Mouse (Mus musculus) CH12F3 (cell line): ENCODE measurements around the gene Kazald1.

Experiments
- in situ Hi-C: fragments of 300-500 bp; cut with MboI; formaldehyde crosslinking; loops from 2 replicates; pipeline ENCODE4 v1.14.3; 2020; ENCODE audit warnings: low sequenced_read_pairs

The Kazald1 gene

DNA sequence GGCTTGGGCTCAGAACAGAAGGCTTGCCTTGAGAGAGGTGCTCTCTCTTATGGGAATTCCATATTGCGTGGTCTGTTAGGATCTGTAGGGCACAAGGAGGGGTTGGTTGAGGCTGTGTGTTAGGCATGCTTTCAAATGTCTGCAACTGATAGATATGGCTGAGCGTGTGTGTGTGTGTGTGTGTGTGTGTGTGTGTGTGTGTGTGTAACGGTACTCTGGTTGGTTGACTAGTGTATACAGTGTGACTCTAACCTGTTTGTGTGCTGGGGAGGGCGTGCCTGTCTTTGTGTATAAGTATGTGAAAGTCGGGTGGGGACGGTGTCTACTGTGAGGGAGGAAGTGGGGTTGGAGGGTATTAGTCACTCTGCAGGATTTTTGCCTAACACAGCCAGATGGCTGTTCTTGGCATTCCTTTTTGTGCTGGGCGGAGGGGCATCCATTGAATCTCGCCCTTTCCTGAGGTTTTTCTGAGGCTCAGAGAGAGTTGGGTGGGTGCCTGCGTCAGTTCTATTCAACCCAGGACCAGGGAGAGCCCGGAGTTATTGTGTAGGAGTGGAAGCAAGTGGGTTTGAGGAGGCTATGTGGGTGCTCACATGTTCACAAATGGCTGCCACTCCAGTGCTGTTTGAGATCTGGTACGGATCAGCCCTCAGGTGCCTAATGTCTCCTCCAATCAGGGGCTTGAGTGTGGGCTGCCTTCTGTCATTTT is 27.0 kb upstream of the Kazald1 start:
- in situ Hi-C loops = no loop called here

- in situ Hi-C loops = no loop called here
Measured at GRCm38 (mm10) chr19:45048644-45049365, 26.2 kb upstream of the Kazald1 start.

GRCm38 (mm10) chr19:45049523-45049922 is 25.5 kb upstream of the Kazald1 start:
- in situ Hi-C loops = no loop called here

- in situ Hi-C loops = no loop called here
Measured at GRCm38 (mm10) chr19:45053451-45053850, 21.6 kb upstream of the Kazald1 start.

DNA sequence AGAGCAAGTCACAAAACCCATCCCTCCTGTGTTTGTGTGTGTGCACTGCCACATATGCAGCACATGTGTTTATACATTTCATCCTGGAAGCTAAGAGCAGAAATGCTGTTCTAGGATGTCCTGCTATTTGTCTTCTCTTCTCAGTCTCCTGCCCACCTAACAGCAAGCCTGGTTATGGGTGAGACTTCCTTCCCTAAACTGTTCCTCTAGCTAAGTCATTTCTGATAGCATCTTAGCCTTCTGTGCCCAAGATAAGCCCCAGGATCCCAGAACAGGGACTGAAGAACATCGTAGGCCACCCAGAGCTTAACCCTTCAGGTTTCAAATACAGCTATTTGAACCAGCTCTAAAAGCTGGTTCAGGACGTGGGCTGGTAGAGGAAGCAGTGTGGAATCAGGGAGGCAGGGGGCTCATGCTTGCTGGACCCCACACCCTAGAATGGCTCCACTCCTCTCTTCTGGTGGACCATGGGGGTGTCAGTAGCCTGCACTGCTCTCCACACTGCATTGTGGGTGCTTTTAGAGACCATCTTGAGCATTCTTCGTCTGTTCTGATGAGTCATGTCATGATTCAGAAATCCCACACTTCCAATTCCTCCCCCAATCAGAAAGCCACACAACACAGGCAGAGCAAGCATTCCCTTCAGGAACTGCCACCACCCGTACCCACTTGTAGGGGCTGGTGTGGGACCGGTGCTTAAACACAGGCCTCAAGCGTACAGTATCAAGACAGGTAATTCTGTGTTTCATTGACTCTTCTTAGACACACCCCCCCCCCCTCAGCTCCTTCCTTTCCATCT is 19.9 kb upstream of the Kazald1 start:
- in situ Hi-C loops = no loop called here

DNA sequence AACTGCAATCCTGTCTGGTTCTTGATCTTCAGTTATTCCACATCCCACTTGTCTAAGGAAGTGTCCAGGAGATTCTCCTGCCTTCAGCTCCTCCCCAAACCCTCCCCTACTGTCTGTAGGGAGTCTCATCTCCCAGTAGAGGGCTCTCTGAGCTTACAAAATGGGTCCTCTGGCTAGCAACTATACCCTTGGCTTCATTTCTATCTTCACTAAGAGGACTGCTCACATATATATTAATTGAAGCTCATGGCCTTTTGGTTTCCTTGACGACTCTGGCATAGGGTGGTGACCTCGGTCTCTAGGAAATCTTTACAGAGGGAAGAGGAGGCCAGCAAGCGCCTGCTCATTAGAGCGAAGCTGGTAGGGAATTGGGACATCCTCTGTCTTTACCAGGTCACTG is 18.7 kb upstream of the Kazald1 start:
- in situ Hi-C loops = no loop called here

DNA sequence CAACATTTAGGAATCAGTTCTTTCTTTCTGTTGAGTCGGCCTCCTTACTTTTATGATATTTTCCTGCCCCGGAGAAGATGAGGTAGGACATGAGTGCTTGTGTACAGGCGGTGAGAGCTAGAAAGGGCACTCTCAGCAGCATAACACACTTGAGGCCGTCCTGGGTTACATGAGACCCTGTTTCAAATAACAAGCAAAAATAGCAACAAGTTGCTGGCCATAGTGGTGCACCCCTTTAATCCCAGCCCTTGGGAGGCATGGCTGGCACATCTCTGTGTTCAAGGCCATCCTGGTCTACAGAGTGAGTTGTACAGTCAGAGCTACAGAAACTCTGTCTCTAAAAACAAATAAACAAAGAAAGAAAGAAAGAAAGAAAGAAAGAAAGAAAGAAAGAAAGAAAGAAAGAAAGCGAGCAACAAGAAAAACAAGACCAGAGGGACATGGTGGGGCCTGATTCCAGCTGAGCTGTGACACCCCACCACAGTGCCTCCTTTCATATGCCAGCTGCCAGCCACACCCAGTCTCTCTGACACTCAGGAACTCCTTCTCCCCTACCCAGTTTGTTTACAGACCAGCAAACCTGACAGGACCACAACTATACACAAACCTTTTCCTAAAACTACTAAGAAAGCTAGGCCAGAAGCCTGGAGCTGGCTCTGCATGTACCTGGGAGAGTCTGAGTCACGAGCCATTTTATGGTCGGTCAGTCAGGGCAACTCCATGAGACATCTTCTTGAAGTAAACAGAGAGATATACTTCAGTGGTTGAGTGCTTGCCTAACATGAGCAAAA is 17.9 kb upstream of the Kazald1 start:
- in situ Hi-C loops = no loop called here

- in situ Hi-C loops = no loop called here
Measured at GRCm38 (mm10) chr19:45057724-45058112, 17.3 kb upstream of the Kazald1 start.

DNA sequence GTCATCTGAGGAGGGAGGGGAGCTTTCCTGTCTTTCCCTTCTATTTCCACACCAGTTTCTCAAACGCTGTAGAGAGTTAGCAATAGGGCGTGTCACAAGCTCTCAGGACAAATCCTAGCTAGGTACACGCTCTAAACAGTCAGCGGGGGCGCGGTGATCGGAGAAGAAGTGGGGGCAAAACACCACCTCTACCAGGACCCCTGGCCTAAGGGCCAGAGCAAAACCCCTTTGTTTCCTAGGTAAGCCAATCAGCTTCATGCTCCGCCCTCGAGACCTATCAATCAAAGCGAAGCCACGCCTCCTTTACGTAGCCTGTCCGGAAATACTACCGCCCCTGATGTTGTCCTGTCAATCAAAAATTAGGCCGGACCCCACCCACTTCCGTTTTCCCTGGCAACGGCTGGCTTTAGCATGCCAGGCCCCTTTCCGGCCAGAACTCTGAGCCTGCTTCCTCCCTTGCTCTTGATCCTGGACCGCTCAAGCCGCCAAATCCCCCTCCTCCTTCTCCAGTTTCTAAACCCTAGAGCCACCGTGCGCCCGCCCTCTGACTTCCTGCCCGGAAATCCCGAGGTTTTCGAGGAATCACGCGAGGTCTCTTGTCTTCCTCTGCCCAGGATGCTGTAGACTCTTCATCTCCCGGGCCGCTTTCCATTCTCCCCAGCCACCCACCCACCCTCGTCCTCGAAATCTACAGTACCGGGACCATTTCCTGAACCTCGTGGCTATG is 16.8 kb upstream of the Kazald1 start:
- in situ Hi-C loops = no loop called here

- in situ Hi-C loops = no loop called here
Measured at GRCm38 (mm10) chr19:45058841-45059240, 16.2 kb upstream of the Kazald1 start.

DNA sequence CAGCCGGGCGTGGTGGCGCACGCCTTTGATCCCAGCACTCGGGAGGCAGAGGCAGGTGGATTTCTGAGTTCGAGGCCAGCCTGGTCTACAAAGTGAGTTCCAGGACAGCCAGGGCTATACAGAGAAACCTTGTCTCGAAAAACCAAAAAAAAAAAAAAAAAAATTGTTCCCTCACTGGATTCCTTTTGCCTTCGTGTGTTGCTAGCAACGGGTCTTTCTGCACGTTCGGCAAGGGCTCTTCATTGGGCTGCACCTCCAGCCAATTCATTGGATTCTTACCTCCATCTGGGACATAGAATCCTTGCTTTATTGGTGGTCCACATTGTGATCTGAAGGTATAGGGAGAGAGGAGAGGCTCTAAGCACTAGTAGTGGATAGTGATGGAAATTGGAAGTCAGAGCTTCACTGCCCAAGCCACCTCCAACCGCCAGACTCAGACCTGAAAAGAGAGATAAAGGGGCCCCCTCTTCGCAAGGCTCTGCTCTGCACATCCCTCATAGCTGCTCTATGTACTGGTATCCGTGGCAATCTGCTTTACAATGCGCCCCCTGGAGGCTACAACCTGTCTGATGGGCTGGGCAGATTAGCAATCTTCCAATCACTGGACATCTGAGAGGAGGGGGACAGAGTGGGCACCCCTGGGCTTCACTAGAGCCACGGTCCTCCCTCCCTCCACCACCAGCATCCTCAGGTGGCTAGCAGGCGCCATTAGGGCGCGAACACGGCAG is 11.3 kb upstream of the Kazald1 start:
- in situ Hi-C loops = no loop called here

DNA sequence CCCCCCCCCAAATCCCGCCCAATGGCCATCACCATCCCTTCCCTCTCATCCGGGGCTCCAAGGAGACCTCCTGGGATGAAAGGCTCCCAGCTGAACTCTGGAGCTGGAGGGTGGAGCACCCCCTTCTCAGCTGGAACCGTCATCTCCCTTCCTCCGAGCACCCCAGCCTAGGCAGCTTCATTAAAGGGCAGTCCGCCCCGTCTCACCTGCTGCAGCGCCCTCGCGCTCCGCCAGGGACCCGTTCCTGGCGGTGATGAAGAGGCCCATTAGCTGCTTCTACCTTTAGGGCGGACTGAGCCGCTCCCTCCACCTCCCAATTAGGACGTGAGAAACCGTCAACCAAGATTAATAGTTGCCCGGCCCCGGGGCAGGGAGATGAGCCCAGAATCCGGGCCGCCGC is 9.8 kb upstream of the Kazald1 start:
- in situ Hi-C loops = no loop called here

DNA sequence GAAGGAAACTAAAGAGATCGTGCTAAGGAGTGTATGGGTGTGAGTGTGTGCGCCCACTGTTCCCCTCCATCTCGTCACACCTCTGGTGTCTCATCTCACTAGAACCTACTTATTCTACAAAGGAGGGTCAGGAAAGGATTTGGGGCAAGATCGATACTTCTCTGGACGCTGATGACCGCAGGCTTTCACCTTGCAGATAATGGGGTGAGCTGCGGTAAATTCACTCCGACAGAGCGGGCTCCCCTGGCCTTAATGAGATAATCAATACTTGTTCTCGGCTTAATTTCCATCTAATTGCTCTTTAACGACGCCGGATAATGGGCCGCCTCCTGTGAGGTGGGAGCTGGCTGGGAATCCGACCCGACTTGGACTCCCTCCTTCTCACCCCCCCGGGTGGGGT is 7.9 kb upstream of the Kazald1 start:
- in situ Hi-C loops = no loop called here

- in situ Hi-C loops = no loop called here
Measured at GRCm38 (mm10) chr19:45067758-45068510, 7.1 kb upstream of the Kazald1 start.

DNA sequence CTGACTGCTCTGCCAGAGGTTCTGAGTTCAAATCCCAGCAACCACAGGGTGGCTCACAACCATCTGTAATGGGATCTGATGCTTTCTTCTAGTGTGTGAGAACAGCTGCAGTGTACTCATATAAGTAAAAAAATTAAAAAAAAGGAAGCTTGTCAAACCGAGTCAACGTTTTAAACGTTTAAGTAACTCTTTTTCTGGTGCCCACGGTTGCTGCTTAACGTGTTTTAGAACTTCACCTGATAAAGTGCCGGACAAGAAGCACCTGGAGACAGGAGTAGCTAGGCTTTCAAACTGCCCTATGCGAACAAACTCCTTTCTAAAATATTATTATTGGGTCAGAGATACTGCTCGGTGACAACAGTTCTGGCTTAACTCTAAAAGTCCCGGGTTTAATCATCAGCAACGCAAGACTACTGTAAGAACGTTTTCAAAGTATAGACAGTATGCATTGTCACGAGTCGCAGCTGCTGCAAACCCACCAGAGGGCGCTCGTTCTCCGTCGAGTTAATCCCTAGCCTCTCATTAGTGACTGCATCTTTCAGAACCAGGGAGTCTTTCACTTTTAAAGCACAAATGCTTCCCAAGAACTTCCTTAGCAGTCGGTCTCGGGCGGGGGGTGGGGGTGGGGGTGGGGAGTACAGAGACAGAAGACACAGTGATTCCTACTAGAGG is 1.0 kb upstream of the Kazald1 start:
- in situ Hi-C loops = no loop called here

GRCm38 (mm10) chr19:45075323-45076035 is 438 bp downstream of the Kazald1 start:
- in situ Hi-C loops = no loop called here

DNA sequence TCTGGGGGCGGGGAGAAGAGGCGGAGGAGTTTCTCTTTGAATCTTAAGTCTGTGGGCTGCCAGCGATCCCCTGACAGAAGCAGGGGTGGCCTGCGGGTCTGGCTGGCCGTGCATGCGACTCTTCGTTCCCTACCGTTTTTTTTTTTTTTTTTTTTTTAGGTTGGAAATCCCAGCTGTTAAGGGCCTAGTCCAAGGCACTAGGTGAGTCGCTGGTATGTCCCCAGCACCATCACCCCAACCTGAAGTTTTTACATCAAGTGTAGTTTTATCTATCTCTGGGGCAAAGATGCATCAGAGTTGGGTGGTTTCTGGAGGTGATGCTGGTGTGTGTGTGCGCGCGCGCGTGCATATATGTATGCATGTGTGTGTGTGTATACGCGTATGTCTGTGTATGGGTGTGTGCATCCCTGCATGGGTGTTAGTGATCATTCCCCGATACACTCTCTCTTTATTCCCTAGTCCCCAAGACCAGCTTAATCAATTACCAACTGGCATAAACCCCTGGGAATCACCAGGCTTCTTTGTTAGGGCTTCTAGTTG is 1.1 kb downstream of the Kazald1 start:
- in situ Hi-C loops = no loop called here
